Mouse (Mus musculus): ENCODE measurements at regions not wholly inside any gene's neighbourhood (a gene's known extent, or its start where the extent isn't known, plus 50 kb on each side); places are given as distances from the start of the nearest gene placed in this dataset.

- Histone ChIP-seq H3K4me2 (ENCODE audit: low read length) (no peak overlapping the region), H3K9me3 (ENCODE audit: control insufficient read depth, low read length) (no peaks in the 10 kb centered on the region), H3K27ac (ENCODE audit: low read length) (no peak overlapping the region), H3K9ac (replicated peaks; ENCODE audit: low read depth, low read length) (no peak overlapping the region), H3K4me1 (replicated peaks; ENCODE audit: control insufficient read depth, insufficient read depth, low read length) (peaks cover 15% of the 10 kb centered on the region), H3K4me3 (replicated peaks; ENCODE audit: low read length) (no peak overlapping the region), H3K36me3 (ENCODE audit: control insufficient read depth, insufficient read depth) (no peaks in the 10 kb centered on the region), H3K27me3 (replicated peaks; ENCODE audit: control insufficient read depth, insufficient read depth, low read length) (no peaks in the 10 kb centered on the region)
- no peak for ATAC-seq
- 93% methylated on average over 4 of the region's 4 CpGs for WGBS
Observed at GRCm38 (mm10) chr5:64500866-64501265, 302.3 kb upstream of the Klf3 start.

- H3K36me3 ChIP-seq (ENCODE audit: control insufficient read depth, insufficient read depth): no peaks in the 10 kb centered on the region
- H3K9me3 ChIP-seq (ENCODE audit: control insufficient read depth, low read length): no peaks in the 10 kb centered on the region
- no peak overlapping the region for H3K27ac ChIP-seq (ENCODE audit: low read length)
- H3K4me2 ChIP-seq (ENCODE audit: low read length): no peak overlapping the region
- H3K27me3 ChIP-seq (replicated peaks; ENCODE audit: control insufficient read depth, insufficient read depth, low read length): no peaks in the 10 kb centered on the region
- no peak overlapping the region for H3K4me3 ChIP-seq (replicated peaks; ENCODE audit: low read length)
- no peak overlapping the region for H3K9ac ChIP-seq (replicated peaks; ENCODE audit: low read depth, low read length)
- peaks cover 23% of the 10 kb centered on the region for H3K4me1 ChIP-seq (replicated peaks; ENCODE audit: control insufficient read depth, insufficient read depth, low read length)
- no peak for ATAC-seq
- WGBS: 84% methylated on average over 5 of the region's 5 CpGs
Observed at GRCm38 (mm10) chr5:64501746-64502145, 301.4 kb upstream of the Klf3 start.

- 28% methylated on average over 4 of the region's 4 CpGs for WGBS
- Histone ChIP-seq H3K9me3 (ENCODE audit: control insufficient read depth, low read length) (no peaks in the 10 kb centered on the region), H3K36me3 (ENCODE audit: control insufficient read depth, insufficient read depth) (no peaks in the 10 kb centered on the region), H3K4me2 (ENCODE audit: low read length) (no peak overlapping the region), H3K4me3 (replicated peaks; ENCODE audit: low read length) (no peak overlapping the region), H3K9ac (replicated peaks; ENCODE audit: low read depth, low read length) (no peak overlapping the region), H3K27ac (ENCODE audit: low read length) (no peak overlapping the region), H3K27me3 (replicated peaks; ENCODE audit: control insufficient read depth, insufficient read depth, low read length) (no peaks in the 10 kb centered on the region), H3K4me1 (replicated peaks; ENCODE audit: control insufficient read depth, insufficient read depth, low read length) (peaks cover 25% of the 10 kb centered on the region)
- ATAC-seq: no peak
Observed at GRCm38 (mm10) chr5:64503514-64503913, 299.7 kb upstream of the Klf3 start.

GRCm38 (mm10) chr5:64504507-64504906 is 298.7 kb upstream of the Klf3 start:
- no peak for ATAC-seq
- Histone ChIP-seq H3K9ac (replicated peaks; ENCODE audit: low read depth, low read length) (no peak overlapping the region), H3K27me3 (replicated peaks; ENCODE audit: control insufficient read depth, insufficient read depth, low read length) (no peaks in the 10 kb centered on the region), H3K4me2 (ENCODE audit: low read length) (no peak overlapping the region), H3K4me1 (replicated peaks; ENCODE audit: control insufficient read depth, insufficient read depth, low read length) (peaks cover 28% of the 10 kb centered on the region), H3K9me3 (ENCODE audit: control insufficient read depth, low read length) (no peaks in the 10 kb centered on the region), H3K27ac (ENCODE audit: low read length) (no peak overlapping the region), H3K4me3 (replicated peaks; ENCODE audit: low read length) (no peak overlapping the region), H3K36me3 (ENCODE audit: control insufficient read depth, insufficient read depth) (no peaks in the 10 kb centered on the region)
- 55% methylated on average over 6 of the region's 6 CpGs for WGBS

- peak overlapping the region; percentile 61 for H3K4me2 ChIP-seq (ENCODE audit: low read length)
- peak; percentile 74 for ATAC-seq
- no peak overlapping the region for H3K27ac ChIP-seq (ENCODE audit: low read length)
- H3K36me3 ChIP-seq (ENCODE audit: control insufficient read depth, insufficient read depth): no peaks in the 10 kb centered on the region
- H3K4me1 ChIP-seq (replicated peaks; ENCODE audit: control insufficient read depth, insufficient read depth, low read length): peaks cover 28% of the 10 kb centered on the region
- no peaks in the 10 kb centered on the region for H3K27me3 ChIP-seq (replicated peaks; ENCODE audit: control insufficient read depth, insufficient read depth, low read length)
- under 1% methylated on average over 17 of the region's 17 CpGs for WGBS
- H3K4me3 ChIP-seq (replicated peaks; ENCODE audit: low read length): peak overlapping the region; percentile 40
- peak overlapping the region; percentile 39 for H3K9ac ChIP-seq (replicated peaks; ENCODE audit: low read depth, low read length)
- no peaks in the 10 kb centered on the region for H3K9me3 ChIP-seq (ENCODE audit: control insufficient read depth, low read length)
Observed at GRCm38 (mm10) chr5:64505227-64505834, 297.9 kb upstream of the Klf3 start.

GRCm38 (mm10) chr5:64505835-64506600 is 297.2 kb upstream of the Klf3 start:
- Histone ChIP-seq H3K36me3 (ENCODE audit: control insufficient read depth, insufficient read depth) (no peaks in the 10 kb centered on the region), H3K27ac (ENCODE audit: low read length) (no peak overlapping the region), H3K9me3 (ENCODE audit: control insufficient read depth, low read length) (no peaks in the 10 kb centered on the region), H3K4me3 (replicated peaks; ENCODE audit: low read length) (peak overlapping the region; percentile 40), H3K27me3 (replicated peaks; ENCODE audit: control insufficient read depth, insufficient read depth, low read length) (no peaks in the 10 kb centered on the region), H3K4me2 (ENCODE audit: low read length) (peak overlapping the region; percentile 61), H3K4me1 (replicated peaks; ENCODE audit: control insufficient read depth, insufficient read depth, low read length) (peaks cover 28% of the 10 kb centered on the region), H3K9ac (replicated peaks; ENCODE audit: low read depth, low read length) (peak overlapping the region; percentile 13; the same call in 1 of the 2 replicates)
- 1% methylated on average over 15 of the region's 15 CpGs for WGBS
- peak; percentile 58 for ATAC-seq

- ATAC-seq: peak; percentile 30
- 54% methylated on average over 2 of the region's 2 CpGs for WGBS
- Histone ChIP-seq H3K36me3 (ENCODE audit: control insufficient read depth, insufficient read depth) (no peaks in the 10 kb centered on the region), H3K27ac (ENCODE audit: low read length) (no peak overlapping the region), H3K4me1 (replicated peaks; ENCODE audit: control insufficient read depth, insufficient read depth, low read length) (peaks cover 33% of the 10 kb centered on the region), H3K9me3 (ENCODE audit: control insufficient read depth, low read length) (no peaks in the 10 kb centered on the region), H3K9ac (replicated peaks; ENCODE audit: low read depth, low read length) (no peak overlapping the region), H3K4me3 (replicated peaks; ENCODE audit: low read length) (no peak overlapping the region), H3K27me3 (replicated peaks; ENCODE audit: control insufficient read depth, insufficient read depth, low read length) (no peaks in the 10 kb centered on the region), H3K4me2 (ENCODE audit: low read length) (no peak overlapping the region)
Observed at GRCm38 (mm10) chr5:64508565-64508964, 294.6 kb upstream of the Klf3 start.

GRCm38 (mm10) chr5:64513155-64513945 is 289.8 kb upstream of the Klf3 start:
- Histone ChIP-seq H3K27ac (ENCODE audit: low read length) (no peak overlapping the region), H3K4me2 (ENCODE audit: low read length) (peak overlapping the region; percentile 31; the same call in 1 of the 2 replicates), H3K36me3 (ENCODE audit: control insufficient read depth, insufficient read depth) (no peaks in the 10 kb centered on the region), H3K4me1 (replicated peaks; ENCODE audit: control insufficient read depth, insufficient read depth, low read length) (peaks cover 16% of the 10 kb centered on the region), H3K27me3 (replicated peaks; ENCODE audit: control insufficient read depth, insufficient read depth, low read length) (no peaks in the 10 kb centered on the region), H3K4me3 (replicated peaks; ENCODE audit: low read length) (no peak overlapping the region), H3K9ac (replicated peaks; ENCODE audit: low read depth, low read length) (no peak overlapping the region; the same call in 1 of the 2 replicates), H3K9me3 (ENCODE audit: control insufficient read depth, low read length) (no peaks in the 10 kb centered on the region)
- ATAC-seq: peak; percentile 82
- WGBS: 64% methylated on average over 18 of the region's 20 CpGs

GRCm38 (mm10) chr5:64516115-64516665 is 287.0 kb upstream of the Klf3 start:
- no peak overlapping the region for H3K9ac ChIP-seq (replicated peaks; ENCODE audit: low read depth, low read length)
- no peak for ATAC-seq
- peaks cover 12% of the 10 kb centered on the region for H3K4me1 ChIP-seq (replicated peaks; ENCODE audit: control insufficient read depth, insufficient read depth, low read length)
- no peaks in the 10 kb centered on the region for H3K27me3 ChIP-seq (replicated peaks; ENCODE audit: control insufficient read depth, insufficient read depth, low read length)
- no peak overlapping the region for H3K4me2 ChIP-seq (ENCODE audit: low read length)
- H3K36me3 ChIP-seq (ENCODE audit: control insufficient read depth, insufficient read depth): no peaks in the 10 kb centered on the region
- no peak overlapping the region for H3K4me3 ChIP-seq (replicated peaks; ENCODE audit: low read length)
- no peak overlapping the region for H3K27ac ChIP-seq (ENCODE audit: low read length)
- H3K9me3 ChIP-seq (ENCODE audit: control insufficient read depth, low read length): no peaks in the 10 kb centered on the region
- 92% methylated on average over 13 of the region's 13 CpGs for WGBS

Measured in forebrain, embryonic 16.5 days (tissue).